Mouse (Mus musculus): ENCODE data around the gene Cpa4.

DNA sequence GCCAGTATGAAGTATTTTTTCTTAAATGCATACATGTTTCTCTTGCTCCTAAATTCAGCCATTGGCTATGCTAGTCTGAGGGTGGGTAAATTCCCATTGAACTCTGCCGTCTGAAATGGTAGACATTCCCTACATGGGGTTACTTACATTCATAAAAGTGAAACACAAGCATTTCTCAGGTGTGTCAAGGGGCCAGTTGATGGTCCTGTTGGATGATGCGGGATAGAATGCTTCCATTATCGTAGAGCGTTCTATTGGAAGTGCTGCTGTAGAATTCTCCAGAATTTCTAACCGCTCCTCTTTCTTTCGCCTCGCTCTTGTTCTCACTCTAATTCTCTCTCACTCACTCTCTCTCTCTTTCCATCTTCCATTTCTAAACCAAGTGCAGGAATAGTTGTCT, 42.5 kb downstream of the Cpa4 start, which contains the start of gene Cpa5:
- TF ChIP-seq POLR2A (IDR thresholded peaks at IDR 0.05; ENCODE audit: insufficient read depth, low read depth, low read length) (no peak), CTCF (IDR thresholded peaks at IDR 0.05; ENCODE audit: insufficient read depth, low read depth, low read length) (no peak)
